Mouse (Mus musculus) adrenal gland, postnatal 25 days (tissue): ENCODE results near the gene Shisa8. TPM values are rescaled to one million over a fixed set of nuclear protein-coding genes. Genes with fewer than 3 reads are reported as not detected.

ENCODE experiments used
- DNase-seq: peaks from one replicate; pipeline ENCODE4 v3.0.0; 2021; ENCODE audit warnings: mixed read lengths
- total RNA-seq: library from RNA; stranded (reverse); gene quantifications from 2 replicates; pipeline ENCODE4 v1.2.3, GENCODE M21; 2021

Shisa8 gene
- total RNA-seq, 1 experiment from 2014 or later, result 0.24 TPM

DNA sequence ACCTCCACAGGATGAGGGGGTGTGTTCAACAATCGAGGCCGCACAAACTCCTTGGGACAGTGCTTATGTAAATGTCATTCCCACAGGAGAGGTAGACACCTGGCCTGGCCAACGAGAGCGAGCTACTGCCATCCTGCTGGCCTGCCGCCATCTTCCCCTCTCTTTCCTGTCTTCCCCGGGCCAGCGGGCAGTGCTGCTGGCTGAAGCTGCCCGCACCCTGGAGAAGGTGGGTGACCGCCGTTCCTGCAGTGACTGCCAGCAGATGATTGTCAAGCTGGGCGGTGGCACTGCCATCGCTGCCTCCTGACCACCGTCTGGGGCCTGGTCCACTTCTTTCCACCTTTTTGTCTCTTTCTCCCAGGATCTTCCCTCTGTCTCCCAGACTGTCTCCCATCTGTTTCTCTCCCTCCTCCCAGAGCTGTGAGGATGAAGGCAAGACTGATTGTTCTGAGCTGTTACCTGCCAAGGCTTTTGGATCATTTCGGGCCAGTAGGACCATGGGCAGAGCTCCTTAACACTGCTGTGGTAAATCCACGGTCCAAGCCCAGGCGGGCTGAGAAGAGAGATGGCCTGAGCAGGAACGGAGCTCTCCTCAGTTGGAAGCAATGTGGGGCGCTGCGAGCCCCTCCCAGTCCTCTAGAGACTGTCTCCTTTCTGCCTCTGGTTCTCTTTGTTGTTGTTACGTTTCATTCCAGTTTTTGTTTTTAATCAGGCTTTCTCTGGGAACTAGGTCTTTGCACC lies 8.8 kb downstream of the Shisa8 start:
- DNase-seq, result no peak

DNA sequence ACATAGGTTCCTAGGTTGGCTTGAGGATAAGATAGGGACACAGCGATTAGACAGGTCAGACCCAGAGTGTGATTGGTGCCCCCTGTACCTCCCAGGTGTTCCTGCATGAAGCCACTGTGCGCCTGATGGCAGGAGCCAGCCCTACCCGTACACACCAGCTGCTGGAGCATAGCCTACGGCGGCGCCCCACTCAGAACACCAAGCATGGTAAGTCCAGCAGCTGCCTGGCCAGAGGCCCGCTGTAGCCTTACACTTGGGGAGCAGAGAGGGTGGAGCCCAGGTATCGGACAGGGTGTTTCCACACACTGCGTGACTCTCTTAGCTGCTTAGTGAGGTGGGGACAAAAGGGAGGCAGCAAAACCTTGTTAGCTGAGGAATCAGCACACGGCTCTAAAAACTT lies 9.5 kb downstream of the Shisa8 start:
- no peak for DNase-seq

DNA sequence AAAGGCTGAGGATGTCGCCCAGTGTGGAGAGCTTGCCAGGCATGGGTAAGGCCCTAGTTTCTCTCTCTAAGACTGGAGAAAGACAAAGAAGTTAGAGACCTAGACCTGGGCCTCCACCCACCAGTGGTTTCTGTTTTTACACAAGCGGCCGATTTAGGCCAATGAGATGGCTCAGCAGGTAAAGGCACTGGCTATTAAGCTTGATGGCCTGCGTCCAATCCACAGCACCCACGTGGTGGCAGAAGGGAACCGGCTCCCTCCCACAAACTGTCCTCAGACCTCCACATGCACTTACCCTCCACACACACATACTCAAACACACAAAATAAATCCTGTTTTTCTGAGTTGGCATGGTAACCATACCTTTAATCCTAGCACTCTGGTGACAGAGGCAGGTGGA lies 10.5 kb downstream of the Shisa8 start:
- no peak for DNase-seq

DNA sequence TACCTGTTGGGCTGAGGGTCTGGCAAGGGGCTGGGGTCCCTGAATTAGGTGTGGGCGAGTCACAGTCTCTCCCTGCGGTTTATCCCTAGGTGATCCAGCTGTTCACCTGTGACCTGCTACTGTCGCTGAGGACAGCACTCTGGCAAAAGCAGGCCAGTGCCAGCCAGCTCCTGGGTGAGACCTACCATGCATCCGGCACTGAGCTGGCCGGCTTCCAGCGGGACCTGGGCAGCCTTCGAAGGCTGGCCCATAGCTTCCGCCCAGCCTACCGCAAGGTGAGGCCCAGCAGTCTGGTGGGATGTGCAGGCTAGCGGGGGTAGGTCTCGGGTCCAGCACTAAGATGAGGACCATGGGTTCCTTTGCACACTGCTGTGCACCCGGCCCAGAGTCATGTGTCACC lies 13.1 kb downstream of the Shisa8 start:
- DNase-seq, result no peak

DNA sequence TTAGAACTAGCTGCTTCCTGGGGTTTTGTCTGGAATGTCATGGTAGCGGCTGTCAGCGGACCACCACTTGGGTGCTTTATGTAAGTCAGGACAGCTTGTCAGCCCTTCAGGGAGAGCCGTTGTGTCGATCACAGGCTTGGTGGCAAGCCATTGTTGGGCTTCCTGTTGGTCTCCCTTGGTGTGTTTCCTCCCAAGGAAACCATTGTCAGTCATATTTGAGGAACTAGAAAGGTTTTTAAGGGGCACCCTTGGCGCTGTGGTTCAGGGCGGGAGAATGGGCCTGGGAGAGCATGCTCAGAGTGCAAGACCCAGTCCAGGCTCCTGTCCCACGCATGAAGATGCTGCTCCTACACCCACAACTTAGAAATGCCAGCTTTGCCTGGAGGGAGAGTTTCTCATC lies 14.3 kb downstream of the Shisa8 start:
- DNase-seq, result no peak

DNA sequence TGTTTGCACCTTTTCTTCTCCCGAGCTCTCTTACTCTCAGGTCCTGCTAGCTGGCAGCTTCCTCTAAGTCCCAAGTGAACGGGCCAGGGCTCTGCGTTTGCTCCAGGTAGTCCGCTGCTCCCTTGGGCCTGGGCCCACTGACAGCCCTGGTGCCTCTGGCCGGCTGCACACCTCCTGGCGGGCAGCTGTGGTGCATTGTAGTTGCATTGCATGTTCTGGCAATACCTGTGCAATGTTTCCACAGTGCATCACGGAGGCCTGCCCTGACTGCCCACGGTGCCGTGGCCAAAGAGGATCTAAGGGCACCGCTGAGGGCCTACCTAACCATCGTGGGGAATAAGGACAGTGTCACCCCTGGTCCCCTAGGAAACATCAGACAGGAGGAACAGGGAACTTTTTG lies 14.7 kb downstream of the Shisa8 start:
- no peak for DNase-seq

DNA sequence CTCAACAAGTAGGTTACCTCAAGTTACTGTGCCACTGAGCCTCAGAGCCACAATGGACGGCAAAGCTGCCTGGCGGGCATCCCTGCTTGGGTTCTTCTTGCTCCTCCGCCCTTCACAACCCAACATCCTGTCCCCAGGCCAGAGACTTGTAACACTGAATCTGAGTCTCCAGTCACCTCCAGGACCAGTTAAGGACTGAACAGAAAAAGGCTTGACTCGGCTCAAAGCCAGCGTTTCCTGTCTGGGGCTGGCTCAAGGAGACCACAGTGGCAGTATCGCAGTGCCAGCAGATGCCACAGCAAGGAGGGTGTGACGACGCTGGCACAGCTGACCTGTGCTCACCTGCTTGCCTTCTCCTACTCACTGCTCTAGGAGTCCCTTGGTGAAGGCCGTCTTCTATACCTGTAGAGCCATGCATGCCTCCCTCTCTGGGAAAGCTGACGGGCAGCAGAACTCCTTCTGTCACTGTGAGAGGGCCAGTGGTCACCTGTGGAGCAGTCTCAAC lies 15.3 kb downstream of the Shisa8 start:
- DNase-seq, result no peak

DNA sequence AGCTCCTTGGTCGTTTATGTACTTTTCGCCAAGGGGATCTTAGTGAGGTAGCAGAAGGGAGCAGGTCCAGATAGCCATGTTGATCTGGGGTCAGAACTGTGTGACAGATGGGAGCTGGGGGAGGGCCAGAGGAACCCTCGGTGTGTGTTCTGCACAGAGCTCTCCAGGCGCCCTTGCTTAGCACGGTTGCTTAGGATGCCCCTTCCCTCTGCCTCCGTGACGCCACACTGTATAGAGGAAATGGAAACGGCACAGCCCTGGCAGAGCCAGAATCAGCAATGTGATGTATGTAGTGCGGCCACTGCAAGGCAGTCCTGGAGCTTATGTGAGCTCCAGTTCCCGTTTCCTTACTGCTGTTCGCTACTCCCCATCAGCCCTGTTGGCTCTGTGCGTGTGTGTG lies 16.3 kb downstream of the Shisa8 start:
- no peak for DNase-seq

DNA sequence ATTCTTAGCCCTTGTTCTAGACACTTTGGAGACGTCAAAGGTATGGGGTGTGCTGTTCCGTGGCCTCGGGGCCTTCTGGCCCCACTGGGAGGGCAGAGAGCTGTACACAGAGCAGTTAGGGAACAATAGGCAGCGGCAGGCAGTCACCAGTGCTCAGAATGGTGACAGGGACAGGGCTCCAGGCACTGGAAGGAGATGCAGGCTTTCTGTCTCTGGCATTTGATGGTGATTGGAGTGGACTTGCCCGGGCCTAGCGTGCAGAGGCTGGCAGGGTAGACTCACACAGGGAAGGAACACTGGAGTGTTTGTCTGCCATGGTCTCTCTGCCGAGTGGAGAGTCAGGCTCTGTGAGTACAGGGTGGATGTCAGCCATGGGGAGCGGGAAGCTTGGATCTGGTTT lies 20.0 kb downstream of the Shisa8 start:
- no peak for DNase-seq

DNA sequence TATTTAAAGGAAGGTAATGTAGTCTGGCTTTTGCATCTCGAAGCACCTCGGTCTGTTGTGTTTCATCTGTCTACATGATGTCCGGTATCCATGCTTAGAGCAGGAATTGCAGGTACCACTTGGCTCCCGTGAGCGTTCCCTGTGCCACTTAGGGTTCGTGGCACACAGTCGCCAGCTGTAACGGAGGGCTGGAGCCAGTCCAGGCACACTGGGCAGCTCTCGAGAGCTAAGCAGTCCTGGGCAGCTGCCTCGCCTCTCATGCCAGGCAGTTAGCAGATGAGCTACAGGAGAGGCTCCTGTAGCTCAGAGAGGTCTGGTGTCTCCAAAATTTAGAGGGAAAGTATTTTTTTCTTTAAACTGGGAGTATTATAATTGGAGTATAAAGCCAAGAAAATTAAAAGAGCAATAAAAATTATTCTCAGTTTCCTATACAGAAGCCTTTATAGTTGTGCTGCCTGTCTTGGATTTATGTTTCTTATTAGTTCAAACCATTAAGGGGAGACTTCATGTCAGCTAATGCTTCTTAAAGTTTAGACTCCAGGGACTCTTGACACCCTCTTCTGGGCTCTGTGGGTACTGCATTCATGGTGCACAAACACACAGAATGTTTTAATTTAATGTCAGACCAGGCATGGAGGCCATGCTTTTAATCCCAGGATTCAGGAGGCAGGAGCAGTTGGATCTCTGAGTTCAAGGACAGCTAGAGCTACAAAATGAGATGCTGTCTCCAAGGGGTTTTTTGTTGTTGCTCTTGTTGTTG lies 24.0 kb downstream of the Shisa8 start:
- peak; percentile 37 for DNase-seq

DNA sequence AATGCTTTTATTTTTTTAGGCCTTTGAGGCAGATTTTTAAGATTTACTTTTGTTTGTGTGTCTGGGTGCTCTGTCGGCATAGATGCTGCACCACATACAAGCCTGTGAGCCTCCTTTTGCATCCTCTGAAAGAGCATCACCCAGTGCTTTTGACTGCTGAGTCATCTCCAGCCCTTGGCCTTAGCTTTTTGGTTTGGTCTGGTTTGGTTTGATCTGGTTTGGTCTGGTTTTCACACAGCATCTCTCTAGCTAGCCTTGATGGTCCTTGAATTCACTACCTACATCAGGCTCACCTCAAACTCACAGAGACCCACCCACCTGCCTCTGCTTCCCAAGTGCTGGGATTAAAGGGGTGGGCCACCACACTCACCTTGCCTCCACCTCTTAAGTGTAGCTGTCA lies 24.7 kb downstream of the Shisa8 start:
- no peak for DNase-seq

DNA sequence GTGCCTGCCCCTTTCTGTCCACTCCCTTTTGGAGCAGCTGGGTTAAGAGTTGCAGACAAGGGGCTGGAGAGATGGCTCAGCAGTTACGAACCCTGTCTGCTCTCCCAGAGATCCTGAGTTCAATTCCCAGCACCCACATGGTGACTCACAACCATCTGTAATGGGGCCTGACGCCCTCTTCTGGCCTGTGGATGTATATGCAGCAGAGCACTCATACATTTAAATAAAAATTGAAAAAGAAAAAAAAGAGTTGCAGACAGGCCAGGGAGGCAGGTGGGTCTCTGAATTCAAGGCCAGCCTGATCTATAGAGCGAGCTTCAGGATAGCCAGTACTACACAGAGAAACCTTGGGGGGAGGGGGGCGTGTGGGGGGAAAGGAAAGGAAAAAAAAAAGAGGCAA lies 25.2 kb downstream of the Shisa8 start:
- no peak for DNase-seq

DNA sequence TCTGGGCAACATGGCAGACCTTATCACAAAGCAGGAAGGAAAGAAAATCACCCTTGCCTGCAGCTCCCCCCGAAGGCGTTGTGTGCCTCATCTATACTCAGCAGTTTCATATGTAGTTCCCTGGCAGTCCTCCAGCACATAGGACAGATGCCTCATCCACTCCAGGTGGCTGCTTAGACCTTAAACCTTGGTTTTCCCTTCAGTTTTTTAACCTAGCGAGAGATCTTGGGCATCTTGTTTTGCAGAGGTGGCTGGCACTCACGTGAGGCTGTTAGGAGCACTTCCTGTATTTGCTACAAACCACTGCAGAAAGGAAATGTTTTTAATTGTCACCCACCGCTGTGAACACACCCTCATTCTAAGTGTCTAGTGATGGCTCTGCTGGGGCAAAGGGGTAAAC lies 25.7 kb downstream of the Shisa8 start:
- no peak for DNase-seq

DNA sequence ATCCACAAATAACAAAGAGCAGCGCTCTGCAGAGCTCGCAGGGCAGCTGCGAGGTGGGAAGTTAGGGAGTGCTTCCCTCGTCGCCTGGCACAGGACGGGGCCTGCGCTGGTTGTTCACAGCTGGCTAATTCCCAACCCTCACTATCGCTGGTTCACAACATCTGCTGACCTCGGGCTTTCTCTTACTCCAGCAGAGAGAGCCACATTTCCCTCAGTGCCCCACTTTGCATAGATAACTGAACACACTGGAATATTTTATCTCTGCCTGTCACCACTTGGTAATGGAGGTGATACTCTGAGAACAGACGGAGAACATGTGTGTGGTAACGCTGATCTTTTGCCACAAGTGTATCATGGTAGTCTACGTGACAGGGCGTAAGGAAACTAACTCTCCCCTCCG lies 26.5 kb downstream of the Shisa8 start:
- no peak for DNase-seq

DNA sequence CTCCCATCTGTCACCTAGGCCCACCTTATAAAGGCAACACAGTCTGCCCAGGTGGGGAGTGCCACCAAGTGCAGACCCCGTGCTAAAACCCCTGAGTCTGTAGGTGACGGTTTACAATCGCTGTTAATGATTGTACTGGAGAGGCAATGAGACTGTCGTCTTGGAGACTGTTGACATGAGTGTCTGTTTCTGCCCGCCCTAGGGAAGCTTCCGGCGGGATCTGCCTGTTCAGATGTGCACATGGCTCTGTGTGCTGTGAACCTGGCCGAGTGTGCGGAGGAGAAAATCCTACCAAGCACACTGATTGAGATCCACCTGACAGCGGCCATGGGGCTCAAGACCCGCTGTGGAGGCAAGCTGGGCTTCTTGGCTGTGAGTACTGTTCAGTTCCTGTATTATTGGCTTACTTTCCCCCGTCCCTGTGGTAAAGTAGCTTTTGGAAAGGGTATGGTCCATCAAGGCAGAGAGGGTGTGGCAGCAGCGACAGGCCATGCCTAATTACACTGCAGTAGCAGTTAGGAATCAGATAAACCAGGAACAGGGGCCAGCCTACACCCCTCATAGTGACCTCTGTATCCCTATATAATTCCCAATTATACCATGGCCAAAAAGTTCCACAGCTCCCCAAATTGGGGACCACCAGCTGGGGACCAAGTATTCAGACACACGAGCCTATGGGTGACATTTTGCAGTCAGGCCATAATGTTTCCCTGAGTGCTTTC lies 27.4 kb downstream of the Shisa8 start:
- DNase-seq, result no peak

DNA sequence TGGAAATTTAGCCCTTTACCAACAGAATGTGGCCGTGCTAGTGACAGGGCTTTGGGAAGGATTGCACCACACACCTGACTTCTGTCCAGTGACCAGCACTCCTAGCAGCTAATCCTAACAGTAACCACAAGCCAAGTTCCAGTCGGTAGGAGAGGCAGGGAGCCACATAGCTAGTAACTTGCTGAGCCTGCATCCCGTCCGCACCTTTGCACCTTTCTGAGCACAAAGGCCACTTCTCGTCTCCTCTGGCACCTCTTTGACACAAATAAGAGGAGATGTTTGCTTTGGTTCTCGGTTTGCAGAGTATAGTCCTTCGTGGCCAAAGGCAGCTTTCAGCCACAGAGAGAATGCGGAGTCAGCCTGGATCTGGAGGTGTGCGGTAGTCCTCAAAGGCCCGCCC lies 28.0 kb downstream of the Shisa8 start:
- no peak for DNase-seq

DNA sequence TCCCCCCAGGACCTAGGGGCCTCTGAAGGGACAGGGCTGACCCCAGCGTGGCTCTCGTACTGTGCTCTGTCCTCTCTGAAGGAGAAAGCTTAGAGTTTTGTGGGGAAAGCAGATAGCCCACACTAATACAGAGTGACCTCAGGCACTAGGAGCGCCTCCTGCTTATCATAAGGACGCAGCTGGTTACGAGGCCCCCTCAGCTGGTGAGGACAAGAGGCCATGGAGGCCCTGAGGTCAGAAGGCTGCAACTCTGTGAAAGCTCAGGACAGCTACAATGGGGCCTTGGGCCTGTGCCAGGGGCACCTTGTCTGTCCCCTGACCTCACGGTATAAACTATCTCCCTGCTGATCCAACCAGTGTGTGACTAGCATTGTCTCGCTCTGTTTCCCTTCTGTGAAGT lies 28.4 kb downstream of the Shisa8 start:
- no peak for DNase-seq

DNA sequence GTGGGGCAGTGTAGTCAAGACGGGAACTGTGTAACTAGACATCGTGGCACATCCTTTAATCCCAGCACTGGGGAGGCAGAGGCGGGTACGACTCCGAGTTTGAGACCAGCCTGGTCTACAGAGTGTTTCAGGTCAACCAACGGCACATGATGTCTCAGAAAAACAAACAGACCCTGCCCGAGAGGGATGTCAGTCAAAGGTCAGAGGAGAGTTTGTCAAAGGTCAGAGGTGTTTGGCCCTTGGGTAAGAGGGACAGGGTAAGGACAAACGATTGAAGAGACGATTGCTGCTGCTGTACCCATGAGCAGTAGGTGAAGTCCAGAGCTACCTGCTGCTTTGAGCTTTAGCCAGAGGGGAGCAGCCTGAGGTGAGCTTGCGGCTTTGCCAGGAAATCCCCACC lies 29.0 kb downstream of the Shisa8 start:
- DNase-seq, result no peak

DNA sequence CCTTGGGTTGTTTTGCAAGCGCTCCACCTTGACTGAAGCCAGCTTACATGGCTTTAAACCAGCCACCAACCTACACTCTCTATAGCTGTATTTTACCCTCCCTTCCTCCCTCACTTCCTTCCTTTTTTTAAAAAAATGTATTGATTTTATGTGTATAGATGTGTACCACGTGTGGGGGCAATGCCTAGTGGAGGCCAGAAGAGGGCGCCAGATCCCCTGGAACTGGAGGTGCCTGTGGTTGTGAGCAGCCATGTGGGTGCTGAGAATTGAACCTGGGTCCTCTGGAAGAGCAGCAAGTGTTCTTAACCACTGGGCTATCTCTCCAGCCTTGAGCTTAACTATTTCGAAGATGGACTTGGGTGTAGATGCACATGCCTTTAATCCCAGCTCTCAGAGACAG lies 30.3 kb downstream of the Shisa8 start:
- DNase-seq, result no peak

DNA sequence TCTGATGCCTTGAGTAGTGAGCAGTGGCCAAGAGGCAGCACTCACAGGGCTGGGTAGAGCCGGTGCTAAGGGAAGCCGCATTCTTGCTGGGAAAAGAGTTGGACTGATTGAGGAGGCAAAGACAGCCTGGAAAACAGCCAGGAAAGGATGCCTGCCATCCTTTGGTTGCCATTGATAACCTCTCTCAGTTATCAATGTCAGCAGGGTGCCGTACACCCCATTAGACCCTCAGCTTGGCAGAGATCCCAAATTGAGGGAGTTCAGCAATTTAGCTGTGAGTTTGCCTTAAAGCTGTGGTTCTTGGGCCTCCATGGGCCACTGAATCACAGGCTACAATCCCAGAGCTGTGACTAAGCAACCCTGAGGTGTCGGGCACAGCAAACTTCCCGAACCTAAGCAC lies 31.5 kb downstream of the Shisa8 start:
- DNase-seq, result no peak

DNA sequence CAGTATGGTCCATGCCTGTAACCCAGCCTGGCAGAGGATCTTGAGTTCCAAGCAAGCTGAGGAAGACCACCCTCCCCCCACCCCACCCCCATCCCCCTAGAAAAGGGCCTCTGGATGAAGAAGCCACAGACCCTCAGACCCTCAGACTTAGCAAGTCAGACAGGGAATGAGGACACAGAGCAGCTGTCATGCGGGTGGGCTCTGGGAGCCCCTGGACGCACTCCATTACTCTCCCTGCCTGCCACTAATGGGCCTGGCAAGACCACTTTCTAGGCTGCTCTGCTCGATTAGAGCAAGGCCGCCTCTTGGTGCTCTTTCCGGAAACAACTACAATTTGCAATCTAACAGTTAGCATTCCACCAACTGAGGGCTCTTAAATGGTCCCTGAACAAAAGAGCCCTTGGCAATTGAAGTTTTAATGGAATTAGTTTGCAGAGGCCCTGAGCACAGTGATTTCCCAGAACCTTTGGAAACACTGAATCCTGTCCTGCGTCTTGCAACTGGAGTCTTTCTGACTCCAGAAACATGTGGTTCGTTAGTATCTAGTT lies 34.8 kb downstream of the Shisa8 start:
- DNase-seq, result no peak

DNA sequence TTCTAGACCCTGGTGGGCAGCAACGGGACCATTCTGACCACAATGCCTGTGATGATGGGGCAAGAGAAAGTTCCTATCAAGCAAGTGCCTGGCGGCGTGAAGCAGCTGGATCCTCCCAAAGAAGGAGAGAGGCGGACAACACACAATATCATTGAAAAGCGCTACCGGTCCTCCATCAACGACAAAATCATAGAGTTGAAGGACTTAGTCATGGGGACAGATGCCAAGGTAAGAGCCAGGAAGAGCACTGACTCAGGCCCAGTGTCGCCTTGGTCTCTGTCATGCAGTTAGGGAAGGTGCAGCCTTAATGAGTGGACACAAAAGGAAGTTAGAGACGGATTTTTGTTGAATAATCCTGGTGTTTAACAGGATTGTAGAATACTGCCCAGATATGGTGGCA lies 37.5 kb downstream of the Shisa8 start:
- DNase-seq, result no peak

DNA sequence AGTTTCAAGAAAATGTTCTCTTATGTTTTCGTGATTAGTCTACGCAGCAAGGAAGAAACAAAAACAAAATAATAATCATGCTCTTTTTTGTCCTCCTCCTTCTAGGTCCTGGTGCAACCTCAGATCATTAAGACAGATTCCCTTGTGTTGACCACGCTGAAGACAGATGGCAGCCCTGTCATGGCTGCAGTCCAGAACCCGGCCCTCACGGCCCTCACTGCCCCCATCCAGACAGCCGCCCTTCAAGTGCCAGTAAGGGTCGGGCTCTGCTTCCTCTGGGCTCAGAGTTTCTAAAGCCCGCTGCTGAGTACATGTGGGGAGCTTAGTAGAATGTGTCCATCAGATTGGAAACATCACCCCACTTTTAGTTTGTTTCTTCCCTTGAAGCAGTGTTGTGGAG lies 40.0 kb downstream of the Shisa8 start:
- DNase-seq, result no peak
